Mouse (Mus musculus) C2C12 (cell line): ENCODE results near the gene Olfr203.

Source experiments
- CTCF ChIP-seq: IDR thresholded peaks from one replicate; pipeline ENCODE4 v1.5.1; 2011; ENCODE audit not compliant: control insufficient read depth, insufficient read depth, insufficient read length
- FOSL1 ChIP-seq: IDR thresholded peaks from one replicate; pipeline ENCODE4 v1.8.0; 2011; ENCODE audit warnings: mild to moderate bottlenecking, low read length; ENCODE audit not compliant: poor library complexity, insufficient read depth, severe bottlenecking
- MAX ChIP-seq: IDR thresholded peaks from one replicate; pipeline ENCODE4 v1.6.1; 2011; ENCODE audit warnings: mild to moderate bottlenecking, control low read depth

DNA sequence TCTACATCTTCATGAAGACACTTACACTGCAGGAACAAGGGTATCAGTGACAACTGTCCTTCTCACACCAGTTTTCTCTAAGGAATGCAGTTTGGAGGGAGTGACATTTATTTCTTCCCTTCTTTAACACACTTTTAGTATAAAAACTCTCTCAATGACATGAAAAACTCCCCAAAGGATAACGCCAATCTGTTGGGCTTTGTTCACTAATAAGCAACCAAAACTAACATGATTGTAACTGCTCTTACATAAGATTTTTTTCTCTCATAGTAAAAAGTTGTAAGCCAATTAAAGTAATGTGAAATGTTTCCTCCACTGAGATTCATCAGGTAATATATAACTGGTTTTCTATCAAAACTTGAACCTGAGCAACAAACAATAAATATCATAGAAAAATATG, 50.5 kb downstream of the Olfr203 start, which contains the start of gene Olfr206:
- TF ChIP-seq CTCF (no peak), FOSL1 (no peak), MAX (no peak)
